ENCODE assay signal across 22 mouse cellular contexts in genomic region chr19:34755680-34756079, GRCm38 (mm10). TPM values are rescaled to one million over a fixed set of nuclear protein-coding genes. Genes with fewer than 3 reads are reported as not detected.
A peak's percentile ranks its signal among the peaks of the same experiment; 100 is the strongest.
DNase-seq lines count a peak whose midpoint lies in the region; ATAC-seq and TF ChIP-seq lines count a peak whose summit lies in the region.
"Had no signal": no experiment of that assay in that cellular context is flagged by ENCODE, and none has a peak within 500 bp of the region (broad histone marks: within the 10 kb centered on the region; RNA-seq: fewer than 3 reads in every experiment).

No protein-coding gene starts in this region.

- H3K9ac ChIP-seq in kidney, embryonic 14.5 days (ENCODE audit: low read depth, low read length), result no peak overlapping the region
- peak overlapping the region; percentile 55 for H3K9ac ChIP-seq in liver, adult 2 months (ENCODE audit: low read depth, low read length)
- H3K9ac ChIP-seq in liver, embryonic 11.5 days (ENCODE audit: low read depth, low read length), result no peak overlapping the region

- no peaks in the 10 kb centered on the region for H3K9me3 ChIP-seq in kidney, embryonic 14.5 days (ENCODE audit: control insufficient read depth, low read length)
- H3K9me3 ChIP-seq in liver, embryonic 11.5 days (ENCODE audit: control insufficient read depth, low read length), result no peaks in the 10 kb centered on the region
- H3K9me3 ChIP-seq: G1E had no signal

- no peak for ATAC-seq in kidney, embryonic 14.5 days (ENCODE audit: low FRiP score, low TSS enrichment)
- no peak for ATAC-seq in liver, embryonic 11.5 days (replicated peaks; ENCODE audit: low FRiP score)
- ATAC-seq: activated CD4-positive, CD25-positive, alpha-beta regulatory T cell, adult 4 months; CD4-positive, CD25-positive, alpha-beta regulatory T cell, adult 4 months; Patski had no signal

- 73% methylated on average over 1 of the region's 1 CpGs for WGBS in kidney, adult 2 months
- WGBS in kidney, embryonic 14.5 days, result 84% methylated on average over 1 of the region's 1 CpGs
- 29% methylated on average over 1 of the region's 1 CpGs for WGBS in liver, adult 2 months
- 81% methylated on average over 1 of the region's 1 CpGs for WGBS in liver, embryonic 11.5 days

- no peak overlapping the region for H3K27ac ChIP-seq in kidney, adult 2 months (ENCODE audit: insufficient read depth, low read depth, low read length)
- H3K27ac ChIP-seq in kidney, embryonic 14.5 days (ENCODE audit: low read depth, low read length), result no peak overlapping the region
- H3K27ac ChIP-seq in liver, adult 2 months (replicated peaks; ENCODE audit: insufficient read depth, low read depth, low read length), result peak overlapping the region; percentile 97
- no peak overlapping the region for H3K27ac ChIP-seq in liver, embryonic 11.5 days (ENCODE audit: low read depth, low read length)

- DNase-seq in kidney, adult 2 months, result peak; percentile 42
- DNase-seq in kidney, adult 9 months, result peak; percentile 45
- DNase-seq in kidney, adult 8-10 months, result no peak
- peak; percentile 97 for DNase-seq in liver, adult 2 months (ENCODE audit: extremely low read depth, low read depth, low spot score)
- no peak for DNase-seq in liver, embryonic 11.5 days (ENCODE audit: low spot score)
- DNase-seq: adrenal gland, adult 2 months; adrenal gland, adult 8-10 months; adrenal gland, postnatal 10 days; adrenal gland, postnatal 14 days; adrenal gland, postnatal 25 days; adrenal gland, postnatal 36 days; B cell, adult 2 months; cerebellum, adult 11 months; cerebellum, adult 11-12 months; cerebellum, adult 18-20 months had no signal

- no peak for TF ChIP-seq CTCF in kidney, adult 2 months (conservative IDR thresholded peaks at IDR 0.05; ENCODE audit: insufficient read depth, insufficient read length, low read depth, low read length)
- no peak for TF ChIP-seq CTCF in liver, adult 2 months (IDR thresholded peaks at IDR 0.05; ENCODE audit: low read depth, low read length)

- no peaks in the 10 kb centered on the region for H3K36me3 ChIP-seq in kidney, adult 2 months (ENCODE audit: control insufficient read depth, insufficient read depth, low read length)
- H3K36me3 ChIP-seq in kidney, embryonic 14.5 days (ENCODE audit: control insufficient read depth, insufficient read depth, low read length), result no peaks in the 10 kb centered on the region
- no peaks in the 10 kb centered on the region for H3K36me3 ChIP-seq in liver, adult 2 months (ENCODE audit: control insufficient read depth, insufficient read depth, low read length)
- no peaks in the 10 kb centered on the region for H3K36me3 ChIP-seq in liver, embryonic 11.5 days (ENCODE audit: control insufficient read depth, insufficient read depth, low read length)
- H3K36me3 ChIP-seq: G1E had no signal

- H3K4me1 ChIP-seq in kidney, adult 2 months (ENCODE audit: control insufficient read depth, insufficient read depth, low read length), result peaks cover 26% of the 10 kb centered on the region; the same call in 1 of the 2 replicates
- H3K4me1 ChIP-seq in kidney, embryonic 14.5 days (ENCODE audit: control insufficient read depth, insufficient read depth, low read length), result no peaks in the 10 kb centered on the region
- H3K4me1 ChIP-seq in liver, adult 2 months (ENCODE audit: control insufficient read depth, insufficient read depth, low read length), result peaks cover 20% of the 10 kb centered on the region
- 0 out of 2 replicates have a peak, but pooled peaks cover 2% of the 10 kb centered on the region for H3K4me1 ChIP-seq in liver, embryonic 11.5 days (replicated peaks; ENCODE audit: control insufficient read depth, insufficient read depth, low read length)

- H3K79me2 ChIP-seq in liver, adult 2 months (ENCODE audit: control insufficient read depth, insufficient read depth, low read length), result no peaks in the 10 kb centered on the region

- no peak for TF ChIP-seq POLR2A in kidney, adult 2 months (IDR thresholded peaks at IDR 0.05; ENCODE audit: low read depth, low read length)
- TF ChIP-seq POLR2A in liver, adult 2 months (IDR thresholded peaks at IDR 0.05; ENCODE audit: extremely low read depth, insufficient read depth, low read length), result no peak

- no peak overlapping the region for H3K4me2 ChIP-seq in kidney, embryonic 14.5 days (replicated peaks; ENCODE audit: low read depth, low read length)
- H3K4me2 ChIP-seq in liver, embryonic 11.5 days, result no peak overlapping the region

- H3K4me3 ChIP-seq in kidney, adult 2 months (ENCODE audit: insufficient read depth, low read depth, low read length), result no peak overlapping the region
- no peak overlapping the region for H3K4me3 ChIP-seq in kidney, embryonic 14.5 days (ENCODE audit: low read length)
- H3K4me3 ChIP-seq in liver, adult 2 months (ENCODE audit: insufficient read depth, low read depth, low read length), result no peak overlapping the region
- H3K4me3 ChIP-seq in liver, embryonic 11.5 days (ENCODE audit: low read depth, low read length), result no peak overlapping the region

- H3K27me3 ChIP-seq in kidney, adult 2 months (replicated peaks; ENCODE audit: control insufficient read depth, insufficient read depth, low read length), result no peaks in the 10 kb centered on the region
- no peaks in the 10 kb centered on the region for H3K27me3 ChIP-seq in kidney, embryonic 14.5 days (ENCODE audit: control insufficient read depth, insufficient read depth, low read length)
- H3K27me3 ChIP-seq in liver, adult 2 months (ENCODE audit: control insufficient read depth, insufficient read depth, low read length), result no peaks in the 10 kb centered on the region
- H3K27me3 ChIP-seq in liver, embryonic 11.5 days (replicated peaks; ENCODE audit: control insufficient read depth, insufficient read depth, low read length), result no peaks in the 10 kb centered on the region
- H3K27me3 ChIP-seq: CH12.LX had no signal

RNA-seq across cellular contexts. Expression of gene Slc16a12, which starts 8.6 kb away (rescaled TPM):
- 59.6 and 61.4 TPM in 2 replicates for polyA plus RNA-seq in kidney, adult 2 months (2012; rRNA removed)
- polyA plus RNA-seq in kidney, embryonic 14.5 days (2014; fragmentation: Nextera tagmentation; extraction: Ambion mirVana), result 2.7 and 7.4 TPM in 2 replicates
- 65.6 and 85.9 TPM in 2 replicates for total RNA-seq in liver, adult 2 months (2014; rRNA removed)
- 18.6 and 23.1 TPM in 2 replicates for polyA plus RNA-seq in liver, adult 2 months (2012; rRNA removed)
- polyA plus RNA-seq in liver, embryonic 11.5 days (2014; fragmentation: Nextera tagmentation; extraction: Ambion mirVana), result 11.6 and 13.0 TPM in 2 replicates
- total RNA-seq: MEL had no signal
- polyA plus RNA-seq: activated CD4-positive, CD25-positive, alpha-beta regulatory T cell, adult 4 months; CD4-positive, CD25-positive, alpha-beta regulatory T cell, adult 4 months; G1E had no signal

Comparison
In these comparisons a context has a peak if more than half of its experiments do, and no peak if none do; other contexts are left out.
1. DNase-seq: peak in kidney, adult 2 months (single experiment), kidney, adult 9 months (single experiment) and liver, adult 2 months (single experiment); none in kidney, adult 8-10 months (0 of 2) and liver, embryonic 11.5 days (single experiment).